Mouse (Mus musculus): Measurements from ENCODE around the gene Sh2d3c. TPM values are rescaled to one million over a fixed set of nuclear protein-coding genes. Genes with fewer than 3 reads are reported as not detected.

Sh2d3c gene
- polyA plus RNA-seq, 1 experiment, result 13.4 TPM

DNA sequence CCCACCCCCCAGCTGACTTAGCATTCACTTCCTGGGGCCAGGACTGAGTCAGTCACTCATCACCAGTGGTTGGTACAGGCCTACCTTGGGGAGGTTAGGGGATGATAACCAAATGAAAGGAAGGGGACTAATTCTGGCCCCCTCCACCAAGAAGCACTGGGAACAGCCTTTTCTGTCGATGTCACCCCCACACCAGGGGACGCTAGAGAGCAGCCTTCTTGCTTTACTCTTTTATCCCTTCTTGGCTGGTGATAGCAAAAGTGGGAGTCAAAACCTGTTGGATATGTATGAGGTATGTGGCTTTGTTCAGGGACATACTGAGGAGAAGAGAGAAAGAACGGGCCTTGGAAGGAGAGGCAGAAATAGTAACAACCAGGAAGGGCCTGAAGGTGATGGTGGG lies 42.5 kb downstream of the Sh2d3c start:
- Histone ChIP-seq H3K4me3 (replicated peaks) (no peak overlapping the region), H3K27me3 (replicated peaks) (peaks cover 14% of the 10 kb centered on the region), H3K36me3 (replicated peaks; ENCODE audit: low read length) (peaks cover 47% of the 10 kb centered on the region), H3K4me1 (peaks cover 33% of the 10 kb centered on the region), H3K9me3 (no peaks in the 10 kb centered on the region)
- no peak for TF ChIP-seq FLI1 (IDR thresholded peaks at IDR 0.05; ENCODE audit: low read length)
- no peak for TF ChIP-seq GATA1 (IDR thresholded peaks at IDR 0.05; ENCODE audit: borderline replicate concordance, low read length)

- Histone ChIP-seq H3K36me3 (replicated peaks; ENCODE audit: low read length) (peaks cover 11% of the 10 kb centered on the region), H3K4me1 (peaks cover 58% of the 10 kb centered on the region), H3K4me3 (replicated peaks) (no peak overlapping the region), H3K27me3 (replicated peaks) (peaks cover 31% of the 10 kb centered on the region), H3K9me3 (no peaks in the 10 kb centered on the region)
- TF ChIP-seq GATA1 (IDR thresholded peaks at IDR 0.05; ENCODE audit: borderline replicate concordance, low read length) (no peak), FLI1 (IDR thresholded peaks at IDR 0.05; ENCODE audit: low read length) (no peak)
These were observed 46.4 kb downstream of the Sh2d3c start for GRCm38 (mm10) chr2:32767241-32767640.

DNA sequence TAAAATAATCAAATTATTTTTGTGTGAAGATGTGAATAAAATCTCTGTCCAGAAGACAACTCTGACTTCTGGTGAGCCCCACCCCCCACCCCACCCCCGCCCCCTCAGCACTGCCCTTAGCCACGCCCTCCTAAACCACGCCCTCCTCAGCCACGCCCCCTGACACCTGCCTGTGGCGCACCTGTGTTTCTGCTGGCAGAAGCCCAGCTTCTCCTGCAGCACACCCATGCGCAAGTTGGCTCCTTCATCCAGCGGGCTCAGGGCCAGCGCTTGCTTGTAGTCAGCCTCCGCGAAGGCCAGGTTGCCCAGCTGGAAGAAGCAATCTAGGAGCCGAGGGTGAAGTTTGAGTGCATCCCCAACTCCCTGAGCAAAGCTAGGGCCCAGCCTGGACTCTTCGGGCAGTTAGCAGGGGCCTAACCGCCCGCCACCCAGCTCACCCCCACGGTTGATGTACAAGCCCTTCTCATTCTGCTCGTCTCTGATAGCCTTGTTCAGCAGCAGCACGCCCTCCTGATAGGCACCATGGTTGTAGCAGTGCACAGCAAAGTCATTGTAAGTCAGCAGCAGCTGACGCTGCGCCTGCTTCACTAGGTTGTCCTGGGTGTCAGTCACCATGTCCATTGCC lies 47.9 kb downstream of the Sh2d3c start:
- no peaks in the 10 kb centered on the region for H3K9me3 ChIP-seq
- TF ChIP-seq FLI1 (IDR thresholded peaks at IDR 0.05; ENCODE audit: low read length) (no peak), GATA1 (IDR thresholded peaks at IDR 0.05; ENCODE audit: borderline replicate concordance, low read length) (no peak)
- H3K4me3 ChIP-seq (replicated peaks), result peak overlapping the region; percentile 75
- H3K27me3 ChIP-seq (replicated peaks), result peaks cover 34% of the 10 kb centered on the region
- H3K4me1 ChIP-seq, result peaks cover 58% of the 10 kb centered on the region
- no peaks in the 10 kb centered on the region for H3K36me3 ChIP-seq (replicated peaks; ENCODE audit: low read length)

GRCm38 (mm10) chr2:32769327-32770085 lies 48.7 kb downstream of the Sh2d3c start:
- TF ChIP-seq FLI1 (IDR thresholded peaks at IDR 0.05; ENCODE audit: low read length) (no peak), GATA1 (IDR thresholded peaks at IDR 0.05; ENCODE audit: borderline replicate concordance, low read length) (no peak; the same call in 2 of the 3 replicates)
- peaks cover 37% of the 10 kb centered on the region for H3K27me3 ChIP-seq (replicated peaks)
- H3K36me3 ChIP-seq (replicated peaks; ENCODE audit: low read length), result no peaks in the 10 kb centered on the region
- no peaks in the 10 kb centered on the region for H3K9me3 ChIP-seq
- peaks cover 61% of the 10 kb centered on the region for H3K4me1 ChIP-seq
- H3K4me3 ChIP-seq (replicated peaks), result peak overlapping the region; percentile 75

DNA sequence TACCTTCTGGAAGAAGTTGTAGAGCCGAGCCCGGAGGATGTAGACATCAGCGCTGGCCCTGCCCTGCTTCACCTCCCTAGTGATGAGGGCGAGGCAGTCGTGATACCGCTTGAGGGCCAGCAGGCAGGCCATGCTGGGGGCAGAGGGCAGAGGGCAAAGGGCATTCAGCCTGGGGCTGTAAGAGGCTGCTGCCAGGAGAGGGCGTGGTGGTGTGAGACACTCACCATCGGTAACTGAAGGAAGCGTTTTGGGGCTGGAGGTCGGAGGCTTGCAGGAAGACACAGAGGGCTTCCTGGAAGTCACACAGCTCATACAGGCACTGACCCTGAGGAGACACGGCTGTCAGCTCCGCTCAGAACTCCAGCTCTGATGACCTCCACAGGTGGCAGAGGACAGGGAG lies 51.0 kb downstream of the Sh2d3c start:
- Histone ChIP-seq H3K36me3 (replicated peaks; ENCODE audit: low read length) (no peaks in the 10 kb centered on the region), H3K4me1 (peaks cover 77% of the 10 kb centered on the region), H3K4me3 (replicated peaks) (no peak overlapping the region), H3K9me3 (no peaks in the 10 kb centered on the region), H3K27me3 (replicated peaks) (peaks cover 28% of the 10 kb centered on the region)
- TF ChIP-seq GATA1 (IDR thresholded peaks at IDR 0.05; ENCODE audit: borderline replicate concordance, low read length) (no peak), FLI1 (IDR thresholded peaks at IDR 0.05; ENCODE audit: low read length) (no peak)

- H3K36me3 ChIP-seq (replicated peaks; ENCODE audit: low read length), result no peaks in the 10 kb centered on the region
- TF ChIP-seq GATA1 (IDR thresholded peaks at IDR 0.05; ENCODE audit: borderline replicate concordance, low read length) (no peak), FLI1 (IDR thresholded peaks at IDR 0.05; ENCODE audit: low read length) (no peak)
- H3K4me1 ChIP-seq, result peaks cover 69% of the 10 kb centered on the region
These were observed 51.9 kb downstream of the Sh2d3c start for GRCm38 (mm10) chr2:32772626-32773279.

GRCm38 (mm10) chr2:32775359-32776074 lies 54.7 kb downstream of the Sh2d3c start, which contains the start of the genes Ttc16 and Ptrh1:
Ttc16 (minus strand) TSS chr2:32775633.
Ptrh1 (plus strand) TSS chr2:32775786.
- Histone ChIP-seq H3K9me3 (no peaks in the 10 kb centered on the region), H3K27me3 (replicated peaks) (peaks cover 22% of the 10 kb centered on the region), H3K36me3 (replicated peaks; ENCODE audit: low read length) (peaks cover 4% of the 10 kb centered on the region), H3K4me1 (peaks cover 49% of the 10 kb centered on the region), H3K4me3 (replicated peaks) (peak within 1 kb of the TSS; percentile 96)
- TF ChIP-seq FLI1 (IDR thresholded peaks at IDR 0.05; ENCODE audit: low read length) (0 out of 2 replicates have a peak, but pooled peaks have one; percentile 26), GATA1 (IDR thresholded peaks at IDR 0.05; ENCODE audit: borderline replicate concordance, low read length) (no peak)

More at GRCm38 (mm10) chr2:32772626-32773279, 51.9 kb downstream of the Sh2d3c start:
- Histone ChIP-seq H3K4me3 (replicated peaks) (no peak overlapping the region), H3K9me3 (no peaks in the 10 kb centered on the region), H3K27me3 (replicated peaks) (peaks cover 23% of the 10 kb centered on the region)

DNA sequence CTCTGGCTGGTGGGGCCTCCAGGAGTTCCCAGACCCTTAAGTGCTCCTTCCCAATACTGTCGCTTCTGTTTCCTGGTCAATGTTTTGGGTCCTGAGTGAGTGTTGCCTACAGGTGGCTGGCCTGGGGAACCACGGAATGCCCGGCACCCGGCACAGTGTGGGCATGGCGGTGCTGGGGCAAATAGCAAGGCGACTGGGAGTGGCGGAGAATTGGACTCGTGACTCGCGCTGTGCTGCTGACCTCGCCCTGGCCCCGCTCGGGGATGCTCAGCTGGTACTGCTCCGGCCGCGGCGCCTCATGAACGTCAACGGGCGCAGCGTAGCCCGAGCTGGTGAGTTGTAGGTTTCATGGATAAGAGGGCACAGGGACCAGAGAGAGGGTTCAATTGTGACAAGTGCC lies 55.3 kb downstream of the Sh2d3c start:
- Histone ChIP-seq H3K4me1 (peaks cover 45% of the 10 kb centered on the region), H3K4me3 (replicated peaks) (peak overlapping the region; percentile 96), H3K27me3 (replicated peaks) (peaks cover 24% of the 10 kb centered on the region)

GRCm38 (mm10) chr2:32778081-32778480 lies 57.2 kb downstream of the Sh2d3c start:
- H3K9me3 ChIP-seq, result no peaks in the 10 kb centered on the region
- no peak overlapping the region for H3K4me3 ChIP-seq (replicated peaks)
- peaks cover 27% of the 10 kb centered on the region for H3K27me3 ChIP-seq (replicated peaks)
- TF ChIP-seq FLI1 (IDR thresholded peaks at IDR 0.05; ENCODE audit: low read length) (no peak), GATA1 (IDR thresholded peaks at IDR 0.05; ENCODE audit: borderline replicate concordance, low read length) (no peak)
- peaks cover 4% of the 10 kb centered on the region for H3K36me3 ChIP-seq (replicated peaks; ENCODE audit: low read length)
- H3K4me1 ChIP-seq, result peaks cover 28% of the 10 kb centered on the region

More for the DNA sequence above, 55.3 kb downstream of the Sh2d3c start:
- no peak for TF ChIP-seq GATA1 (IDR thresholded peaks at IDR 0.05; ENCODE audit: borderline replicate concordance, low read length)
- Histone ChIP-seq H3K36me3 (replicated peaks; ENCODE audit: low read length) (peaks cover 4% of the 10 kb centered on the region), H3K9me3 (no peaks in the 10 kb centered on the region)

All from megakaryocyte, embryonic 14.5 days (primary cell).